Mouse (Mus musculus) frontal cortex, postnatal 36 days (tissue): ENCODE results near the gene Sparc.
A peak's percentile ranks its signal among the peaks of the same experiment; 100 is the strongest.
"Not testable (repeated sequence)": the region's sequence is repeated elsewhere in the genome, so short reads cannot be mapped to it uniquely, and the experiment has no call there.

Experiments
- DNase-seq, 2 experiments: peaks; one replicate each; pipeline ENCODE4 v3.0.0; 2022; ENCODE audit warnings: low spot score in 2 of 2

Sparc gene

DNA sequence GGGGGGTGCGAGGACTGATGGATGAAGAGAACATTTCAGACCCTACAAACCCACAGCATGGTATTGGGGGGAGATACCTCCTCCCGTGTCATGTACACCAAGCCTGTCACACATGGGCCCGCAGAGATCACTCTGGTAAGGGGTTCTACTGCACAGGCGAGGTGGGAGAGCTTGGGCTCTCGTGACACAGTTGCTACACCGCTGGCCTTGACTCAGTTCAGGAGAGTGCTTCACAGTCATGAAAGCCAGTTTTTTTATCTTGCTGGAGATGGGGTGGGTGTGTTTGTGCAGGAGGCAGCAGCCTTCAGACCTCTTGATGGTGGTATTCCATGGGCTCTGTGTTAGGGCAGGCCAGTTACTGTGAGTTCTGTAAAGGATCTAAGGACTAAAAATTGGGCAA, 13.1 kb upstream of the Sparc start:
- DNase-seq: no peak

GRCm38 (mm10) chr11:55432981-55433380, 10.0 kb upstream of the Sparc start:
- DNase-seq: no peak

- DNase-seq: no peak
Observed at GRCm38 (mm10) chr11:55429973-55430372, 7.0 kb upstream of the Sparc start.

GRCm38 (mm10) chr11:55428186-55429012, 5.4 kb upstream of the Sparc start:
- no peak for DNase-seq

DNA sequence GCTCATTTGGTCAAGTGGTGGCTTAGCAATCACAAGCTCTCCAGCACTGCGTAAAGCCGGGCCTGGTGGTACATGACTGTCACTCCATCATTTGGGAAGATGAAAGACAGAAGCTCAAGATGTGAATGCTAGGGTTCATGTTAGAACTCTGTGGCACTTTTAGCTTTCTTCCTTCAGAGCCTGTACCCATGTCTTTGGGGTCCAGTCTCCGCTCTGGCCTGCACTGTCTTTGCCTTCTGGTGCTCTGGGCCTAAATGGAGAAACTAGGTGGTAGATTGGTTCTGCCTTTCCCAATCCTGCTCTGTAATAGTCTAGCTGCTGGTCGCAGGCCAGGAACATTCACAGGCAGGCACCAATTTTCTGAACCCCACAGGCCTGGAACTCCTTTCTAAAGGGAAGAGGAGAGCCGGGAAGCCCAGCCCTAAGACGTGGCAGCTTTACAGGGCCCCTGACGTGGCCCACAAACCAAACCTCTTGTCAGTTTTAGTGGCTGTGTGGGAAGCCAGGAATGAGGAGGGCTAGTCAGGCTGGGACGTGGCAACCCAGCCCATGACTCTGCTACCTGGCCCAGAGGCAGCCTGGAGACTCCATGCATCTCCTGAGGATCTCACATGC, 1.9 kb upstream of the Sparc start:
- no peak for DNase-seq

DNA sequence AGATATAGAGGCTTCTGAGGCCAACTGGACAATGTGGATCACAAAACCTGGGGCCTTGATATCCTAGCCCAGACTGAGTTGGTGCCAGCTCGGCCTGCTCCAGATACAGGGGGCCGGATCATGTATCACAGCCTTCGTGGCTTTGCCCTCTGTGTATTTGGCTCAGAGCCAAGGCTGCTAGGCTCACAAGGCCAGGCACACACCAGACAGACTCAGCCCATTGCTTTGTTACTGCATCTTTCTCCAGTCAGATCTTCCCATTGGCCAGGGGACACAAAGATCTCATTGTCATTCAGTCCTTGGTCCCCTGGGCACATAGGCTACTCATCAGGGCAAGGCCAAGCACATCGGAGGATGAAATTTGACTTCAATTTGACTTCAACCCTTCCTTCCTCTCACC, 773 bp upstream of the Sparc start:
- DNase-seq: no peak

DNA sequence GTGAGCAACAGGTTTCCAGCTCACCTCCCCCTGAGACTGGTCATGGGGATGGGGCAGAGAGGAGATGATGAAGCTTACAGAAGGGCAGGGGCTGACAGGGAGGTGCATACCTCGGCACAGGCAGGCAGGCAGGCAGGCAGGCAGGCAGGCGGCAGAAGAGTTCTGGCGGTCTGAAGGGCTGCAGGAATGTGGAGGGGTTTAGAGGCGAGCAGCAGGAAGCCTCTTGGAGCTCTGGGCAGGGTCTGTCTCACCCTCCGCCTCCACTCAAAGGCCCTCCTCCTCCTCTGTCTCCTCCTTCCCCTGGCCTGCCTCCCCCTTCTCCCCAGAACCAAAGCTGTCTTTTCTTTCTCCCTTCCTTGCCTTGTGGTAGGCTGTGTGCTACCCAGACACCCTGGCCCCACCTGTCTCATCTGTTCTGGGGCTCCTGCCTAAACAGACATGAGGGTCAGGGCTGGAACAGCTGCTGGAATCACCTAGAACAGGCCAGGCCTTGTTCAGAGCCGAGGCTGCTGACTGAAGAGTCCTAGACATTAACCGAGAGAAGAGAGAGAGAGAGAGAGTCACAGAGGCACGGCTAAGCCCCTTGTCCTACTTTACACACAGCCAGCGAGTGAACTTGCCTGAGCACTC, 3.2 kb downstream of the Sparc start:
- no peak for DNase-seq

DNA sequence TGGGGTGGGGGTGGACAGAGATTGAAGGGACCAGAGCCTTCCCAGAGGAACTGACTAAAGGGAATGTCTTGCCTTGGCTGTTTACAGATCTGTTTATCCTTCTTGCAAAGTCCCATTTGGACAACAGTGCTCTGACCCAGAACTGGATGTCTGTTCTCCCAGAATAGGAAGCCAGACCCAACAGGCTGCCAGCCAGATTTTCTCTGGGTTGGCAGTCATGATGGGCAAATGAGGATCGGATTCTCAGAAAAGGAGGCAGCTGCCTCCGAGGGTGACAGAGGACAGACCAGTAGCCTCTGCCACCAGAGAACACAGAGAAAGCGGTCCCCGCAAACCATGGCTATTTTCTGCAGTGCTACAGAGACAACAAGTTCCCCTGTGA, 3.7 kb downstream of the Sparc start:
- DNase-seq: peak; percentile 16 to 19

DNA sequence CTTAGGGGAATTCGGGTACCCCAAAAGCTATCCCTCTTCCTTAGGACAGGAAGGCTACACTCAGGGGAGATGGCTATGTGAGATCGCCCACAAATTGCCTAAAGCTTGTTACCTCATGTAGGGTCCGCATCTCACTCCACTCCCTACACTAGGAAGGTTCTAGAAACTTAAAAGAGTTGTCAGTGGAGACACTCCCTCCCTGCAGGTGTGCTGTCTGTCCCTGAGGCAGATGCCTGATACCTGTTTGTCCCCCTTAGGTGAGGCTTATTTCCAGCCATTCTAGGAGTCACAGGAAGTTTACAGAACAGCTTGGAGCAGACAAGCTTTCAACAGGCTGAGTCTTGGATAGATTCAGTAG, 4.3 kb downstream of the Sparc start:
- DNase-seq: no peak

DNA sequence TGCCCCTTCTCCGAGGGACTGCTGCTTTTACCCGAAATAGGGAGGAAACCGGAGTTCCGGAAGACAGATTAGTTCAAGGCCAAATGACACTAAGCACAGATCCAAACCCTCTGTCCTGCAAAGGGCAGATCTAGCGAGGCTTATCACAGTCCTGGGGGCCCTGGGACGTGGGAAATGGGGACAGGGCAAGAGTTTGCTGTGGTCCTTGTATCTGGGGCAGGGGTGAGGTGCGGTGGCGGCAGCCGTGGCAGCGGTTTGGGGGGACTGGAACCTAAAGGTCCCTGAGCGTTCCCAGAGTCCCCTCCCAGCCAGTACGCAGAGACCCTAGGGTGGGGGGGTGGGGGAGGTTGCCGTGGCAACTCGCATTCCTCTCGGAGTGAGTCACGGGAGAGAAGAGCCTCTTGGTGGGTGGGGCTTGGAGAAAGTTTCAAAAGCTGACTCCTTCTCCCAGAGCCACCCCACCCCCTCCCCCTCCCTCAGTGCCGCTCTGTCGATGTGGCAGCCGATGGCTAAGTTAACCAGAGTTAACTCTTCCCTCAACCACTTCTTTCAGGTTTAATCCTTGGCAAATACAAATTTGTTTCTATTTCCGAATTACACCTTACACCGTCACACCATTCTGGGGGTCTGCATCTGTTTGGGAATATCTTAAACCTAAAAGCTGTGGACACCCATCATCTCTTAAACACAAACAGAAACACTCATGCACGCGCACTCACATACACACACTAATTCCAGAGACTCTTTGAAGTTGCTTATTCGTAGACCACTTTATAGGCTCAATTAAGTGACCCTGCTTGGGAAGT, 4.9 kb downstream of the Sparc start:
- no peak for DNase-seq

GRCm38 (mm10) chr11:55416609-55417265, 6.2 kb downstream of the Sparc start:
- DNase-seq: no peak

GRCm38 (mm10) chr11:55415731-55416130, 7.3 kb downstream of the Sparc start:
- DNase-seq: not testable (repeated sequence)

DNA sequence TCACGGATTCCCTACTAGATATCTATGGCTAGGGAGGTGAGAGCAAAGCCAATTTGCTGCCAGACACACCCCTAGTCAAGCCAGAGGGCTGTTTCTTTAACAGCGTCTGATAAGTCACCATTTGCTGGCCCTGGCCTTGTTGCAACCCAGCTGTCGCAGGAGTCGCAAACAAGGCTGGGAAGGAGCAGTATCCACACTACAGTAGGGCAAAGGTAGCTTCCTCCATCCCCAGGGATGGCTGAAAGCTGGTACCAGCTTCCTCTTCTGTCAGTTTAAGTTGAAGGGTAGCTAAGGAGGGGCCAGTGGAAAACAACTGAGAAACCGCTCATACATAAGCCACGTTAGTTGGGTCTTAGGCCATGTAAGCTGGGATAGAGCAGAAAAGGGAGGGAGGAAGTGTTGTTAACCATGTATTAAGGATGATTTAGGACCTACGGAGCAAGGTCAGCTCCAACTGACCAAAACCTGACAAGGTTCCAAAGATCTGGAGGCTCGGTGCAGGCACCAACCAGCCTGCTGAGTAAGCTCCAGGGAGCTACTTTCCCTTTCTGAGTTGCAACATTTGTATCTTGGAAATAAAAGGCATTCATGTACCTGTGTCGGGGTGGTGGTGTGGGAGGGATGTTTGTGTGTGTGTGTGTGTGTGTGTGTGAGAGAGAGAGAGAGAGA, 7.8 kb downstream of the Sparc start:
- no peak for DNase-seq

DNA sequence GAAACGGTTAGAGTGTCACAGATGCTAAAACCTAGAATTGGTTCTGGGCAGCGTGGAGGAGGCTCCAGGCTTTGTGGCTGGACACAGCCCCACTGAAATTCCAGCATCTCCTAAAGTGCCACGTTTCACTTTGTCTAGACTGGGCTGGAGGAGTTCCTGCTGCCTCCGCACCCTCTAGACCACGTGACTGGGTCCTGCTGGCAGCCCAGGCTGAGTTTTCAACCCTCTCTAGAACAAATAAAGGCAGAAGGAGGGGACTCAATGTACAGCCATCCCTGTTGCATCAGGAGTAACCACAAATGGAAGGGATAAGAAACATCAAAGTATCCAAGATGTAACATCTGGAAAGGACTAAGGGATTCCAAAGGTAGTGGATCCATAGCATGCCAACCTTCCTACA, 8.7 kb downstream of the Sparc start:
- no peak for DNase-seq

GRCm38 (mm10) chr11:55413416-55413796, 9.6 kb downstream of the Sparc start:
- DNase-seq: no peak

GRCm38 (mm10) chr11:55412680-55413415, 10.1 kb downstream of the Sparc start:
- DNase-seq: no peak

DNA sequence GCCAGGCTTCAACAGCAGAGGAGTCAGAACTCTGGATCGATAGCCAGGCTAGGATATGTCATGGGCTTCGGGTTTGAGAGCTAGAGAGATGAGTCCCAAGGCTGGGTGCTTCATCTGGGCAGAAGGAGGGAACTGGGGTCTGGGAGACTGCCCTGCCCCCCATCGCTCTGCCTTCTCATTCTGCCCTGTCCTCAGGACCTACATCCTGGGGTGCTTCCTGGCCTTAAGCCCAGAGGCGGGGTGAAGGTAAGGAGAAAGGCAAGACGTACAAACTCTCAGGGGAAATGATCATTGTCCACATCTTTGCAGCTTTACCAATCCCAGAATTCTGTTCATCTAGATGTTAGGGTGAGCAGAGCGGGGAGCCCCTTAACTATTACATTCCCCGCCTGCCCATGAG, 10.9 kb downstream of the Sparc start:
- no peak for DNase-seq

DNA sequence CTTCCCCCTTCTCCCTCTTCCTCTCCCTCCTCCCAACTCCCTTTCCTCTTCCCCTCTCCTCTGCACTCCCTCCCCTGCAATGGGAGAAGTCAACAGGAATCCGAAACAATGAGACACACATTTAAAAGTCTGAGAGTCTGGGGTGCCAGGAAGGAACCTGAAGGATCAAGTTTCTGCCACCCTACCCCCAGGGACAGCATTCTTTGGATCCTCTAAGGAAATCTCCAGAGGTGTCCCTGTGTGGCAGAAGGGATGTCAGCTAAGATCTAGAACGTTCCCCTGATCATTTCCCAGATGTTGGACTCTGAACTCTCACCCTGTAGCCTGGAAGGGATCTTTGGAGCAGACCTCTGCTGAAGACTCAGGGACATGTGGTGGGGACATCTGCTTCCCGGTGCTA, 12.5 kb downstream of the Sparc start:
- DNase-seq: no peak

DNA sequence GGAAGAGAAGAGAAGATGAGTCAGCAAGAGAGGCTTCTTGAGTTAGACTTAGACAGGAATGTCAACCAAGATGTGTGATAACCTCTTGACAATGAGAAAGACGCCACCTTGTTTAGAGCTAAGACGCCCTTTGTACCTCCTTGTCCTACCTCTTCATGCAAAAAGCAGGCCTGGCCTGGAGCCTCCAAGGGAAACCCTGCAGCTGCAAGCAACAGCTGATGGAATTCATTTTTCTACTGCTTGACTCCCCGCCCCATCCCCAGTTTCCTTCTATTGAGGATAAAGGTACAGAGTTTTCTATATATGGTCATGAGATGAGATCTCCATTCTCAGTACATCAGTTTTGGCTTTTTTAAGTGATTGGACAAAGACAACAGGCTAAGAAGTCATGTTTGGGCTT, 13.0 kb downstream of the Sparc start:
- no peak for DNase-seq

DNA sequence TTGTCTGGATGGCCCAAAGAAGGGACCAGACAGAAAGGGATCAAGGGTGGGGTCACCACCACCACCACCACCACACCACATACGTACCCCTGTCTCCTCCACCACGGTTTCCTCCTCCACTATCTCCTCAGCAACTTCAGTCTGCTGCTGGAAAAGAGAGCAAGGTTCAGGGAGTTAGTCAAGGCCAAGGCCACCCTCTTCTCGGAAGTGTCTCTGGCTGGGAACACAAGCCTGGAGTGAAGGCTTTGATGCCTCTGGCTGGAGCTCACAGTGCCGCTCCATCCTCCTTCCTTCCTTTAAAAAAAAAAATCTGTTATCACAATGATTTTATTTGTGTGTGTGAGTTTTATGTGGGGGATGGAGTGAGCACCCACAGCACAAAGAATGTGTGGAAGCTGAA, 15.8 kb downstream of the Sparc start:
- DNase-seq: no peak
